Mouse (Mus musculus) cerebellum, postnatal 4 days (tissue): Measurements from ENCODE around the gene Gm7137.
A peak's percentile ranks its signal among the peaks of the same experiment; 100 is the strongest.
"Not testable (repeated sequence)": the region's sequence is repeated elsewhere in the genome, so short reads cannot be mapped to it uniquely, and the experiment has no call there.

Experiments used
- DNase-seq, 2 experiments: peaks; one replicate each; pipeline ENCODE4 v3.0.0; 2022; ENCODE audit warnings: low spot score in 2 of 2, mixed read lengths in 1 of 2

Gm7137 gene

GRCm38 (mm10) chr10:77787876-77788275 is at the start of gene Gm7137:
Gene Gm7137, minus strand, starts transcription at chr10:77788200.
- peak in 1 of 2 experiments; percentile 16 for DNase-seq

DNA sequence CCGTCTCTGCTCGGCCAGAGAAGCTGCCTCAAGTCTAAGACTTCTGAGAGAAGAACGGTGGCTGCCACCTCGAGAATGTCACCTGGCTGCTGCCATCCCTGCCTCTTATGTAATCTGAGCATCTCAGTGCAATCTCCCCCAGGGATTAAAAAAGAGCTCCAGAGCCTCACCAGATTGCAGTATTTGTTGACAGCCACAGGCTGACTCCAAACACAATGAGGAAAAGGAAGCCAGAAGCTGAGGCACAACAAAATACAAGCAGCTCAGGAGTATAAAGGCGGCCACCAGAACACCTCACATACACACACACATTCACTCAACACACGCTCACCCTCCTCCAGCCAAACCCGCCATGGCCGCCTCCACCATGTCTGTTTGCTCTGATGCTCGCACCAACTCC is 47.6 kb upstream of the Gm7137 start, which contains the start of gene Krtap10-10:
TSS of gene Krtap10-10 (plus strand) at position 301 of the 400 bp plus-strand sequence.
- no peak for DNase-seq

DNA sequence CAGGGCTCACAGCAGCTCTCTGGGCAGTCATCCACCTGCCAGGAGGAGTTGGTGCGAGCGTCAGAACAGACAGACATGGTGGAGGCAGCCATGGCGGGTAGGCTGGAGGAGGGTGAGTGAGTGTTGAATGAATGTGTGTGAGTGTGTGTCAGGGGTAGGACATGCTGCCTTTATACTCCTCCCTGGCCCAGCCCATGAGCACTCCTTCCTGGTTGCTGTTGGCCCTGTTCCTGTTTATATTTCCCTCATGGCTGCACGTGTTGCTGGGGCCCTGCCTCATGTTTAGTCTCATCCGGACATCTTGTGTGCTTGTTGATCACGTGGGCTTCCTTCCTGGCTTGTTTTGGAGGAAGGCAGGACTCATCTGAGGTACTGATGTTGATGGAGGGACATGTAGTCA is 39.0 kb upstream of the Gm7137 start, which contains the start of gene Krtap10-4:
TSS of gene Krtap10-4 (minus strand) at position 145 of the 400 bp plus-strand sequence.
- DNase-seq, result no peak

GRCm38 (mm10) chr10:77819203-77819602 is 31.2 kb upstream of the Gm7137 start:
- DNase-seq, result no peak

DNA sequence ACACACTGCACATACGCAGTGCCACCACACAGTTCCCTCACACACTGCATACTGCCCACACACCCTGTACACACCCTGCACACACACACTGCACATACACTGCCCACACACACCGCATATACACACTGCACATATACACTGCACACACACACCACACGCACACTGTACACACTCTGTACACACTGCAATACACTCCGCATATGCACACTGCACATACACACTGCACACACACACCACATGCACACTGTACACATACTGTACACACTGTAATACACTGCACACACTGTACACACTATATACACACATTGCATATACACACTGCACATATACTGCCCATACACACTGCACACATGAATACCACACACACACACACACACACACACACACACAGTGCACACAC is 30.5 kb upstream of the Gm7137 start:
- DNase-seq, result no peak

- no peak for DNase-seq
Observed at GRCm38 (mm10) chr10:77815514-77815913, 27.5 kb upstream of the Gm7137 start.

GRCm38 (mm10) chr10:77814382-77814781 is 26.4 kb upstream of the Gm7137 start, which contains the start of gene Gm2696:
Gene Gm2696, plus strand, starts transcription at chr10:77814682.
- no peak for DNase-seq

- peak in 1 of 2 experiments; percentile 2 for DNase-seq
Observed at GRCm38 (mm10) chr10:77811743-77812142, 23.7 kb upstream of the Gm7137 start, which contains the start of gene Gm9507. Gene Gm9507, minus strand, starts transcription at chr10:77811843.

DNA sequence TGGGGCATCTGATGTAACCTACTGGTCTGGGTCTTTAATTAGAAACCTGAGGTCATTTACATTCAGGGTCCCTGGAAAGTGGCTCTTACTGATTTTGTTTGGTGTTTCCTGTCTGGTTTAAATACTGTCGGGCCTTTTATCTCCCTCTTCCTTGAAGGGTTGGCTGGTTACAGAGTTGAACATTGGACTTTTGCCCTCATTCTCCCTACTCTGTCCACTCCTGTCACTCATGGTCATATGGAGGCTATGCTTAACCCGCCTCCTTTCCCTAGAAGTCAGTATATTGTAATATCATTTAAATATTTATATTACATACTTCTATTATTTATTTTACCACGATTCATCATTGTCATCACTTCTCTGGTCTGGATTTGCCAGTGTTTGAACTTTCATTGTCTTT is 16.1 kb upstream of the Gm7137 start:
- no peak for DNase-seq

GRCm38 (mm10) chr10:77798921-77799508 is 11.0 kb upstream of the Gm7137 start, which contains the start of gene Gm19668:
Gene Gm19668, minus strand, starts transcription at chr10:77799133.
- DNase-seq, result no peak

GRCm38 (mm10) chr10:77798164-77798920 is 10.3 kb upstream of the Gm7137 start:
- not testable (repeated sequence) for DNase-seq

DNA sequence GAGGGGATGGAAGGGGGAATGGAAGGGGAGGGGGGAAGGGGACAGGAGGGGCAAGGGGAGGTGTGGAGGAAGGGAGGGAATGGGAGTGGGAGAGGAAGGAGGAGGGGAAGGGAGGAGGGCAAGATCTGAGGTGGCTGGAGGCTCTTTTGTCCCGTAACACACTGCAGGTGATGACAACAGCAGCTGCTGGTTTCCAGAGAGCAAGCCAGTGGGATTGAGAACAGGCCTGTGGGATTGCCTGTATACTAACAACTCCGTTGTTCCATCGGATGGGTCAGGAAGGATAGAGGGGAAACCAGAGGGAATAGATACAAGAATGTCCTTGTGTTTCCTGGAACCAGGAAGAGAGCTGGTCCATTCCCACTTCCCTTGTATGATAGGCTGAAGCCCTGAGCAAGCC is 9.7 kb upstream of the Gm7137 start:
- DNase-seq, result no peak

DNA sequence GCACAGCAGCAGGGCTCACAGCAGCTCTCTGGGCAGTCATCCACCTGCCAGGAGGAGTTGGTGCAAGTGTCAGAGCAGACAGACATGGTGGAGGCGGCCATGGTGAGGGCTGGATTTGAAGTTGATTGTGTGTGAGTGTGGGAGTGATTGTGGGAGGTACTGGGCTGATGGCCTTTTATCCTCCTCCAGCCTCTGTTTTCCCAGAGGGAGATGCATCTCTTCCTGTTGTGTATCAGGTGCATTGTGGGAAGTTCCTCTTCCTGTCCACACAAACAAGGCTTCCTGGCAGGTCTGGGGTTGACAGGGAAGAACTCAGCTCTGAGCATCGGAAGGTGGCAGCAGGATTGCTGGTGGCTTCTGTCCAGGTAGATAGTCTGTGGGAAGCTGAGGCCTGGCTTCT is 7.0 kb upstream of the Gm7137 start, which contains the start of gene Gm9639:
TSS of gene Gm9639 (minus strand) at position 101 of the 400 bp plus-strand sequence.
- DNase-seq, result no peak

DNA sequence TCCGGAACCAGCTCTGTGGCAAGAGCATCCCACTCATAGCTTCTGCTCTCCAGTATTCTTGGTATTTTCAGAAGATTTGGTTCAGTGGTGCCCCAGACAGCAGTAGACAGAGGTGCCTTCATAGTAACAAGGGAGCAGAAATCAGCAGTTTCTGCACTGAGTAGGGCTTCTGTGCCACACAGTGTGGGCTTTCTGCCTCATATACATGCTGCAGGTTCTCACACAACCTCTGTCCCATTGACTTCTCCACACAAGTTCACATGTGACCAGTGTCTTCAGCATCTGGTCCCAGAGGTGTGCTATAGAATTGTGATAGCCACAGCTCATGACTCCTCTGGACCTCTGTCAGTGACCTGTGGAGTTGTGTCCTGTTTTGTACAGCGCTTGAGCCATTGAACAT is 621 bp upstream of the Gm7137 start:
- no peak for DNase-seq

GRCm38 (mm10) chr10:77783396-77783795 is 4.6 kb downstream of the Gm7137 start:
- not testable (repeated sequence) for DNase-seq

GRCm38 (mm10) chr10:77782442-77782841 is 5.6 kb downstream of the Gm7137 start, which contains the start of gene Gm3250:
Gene Gm3250, minus strand, starts transcription at chr10:77782542.
- DNase-seq, result not testable (repeated sequence)

DNA sequence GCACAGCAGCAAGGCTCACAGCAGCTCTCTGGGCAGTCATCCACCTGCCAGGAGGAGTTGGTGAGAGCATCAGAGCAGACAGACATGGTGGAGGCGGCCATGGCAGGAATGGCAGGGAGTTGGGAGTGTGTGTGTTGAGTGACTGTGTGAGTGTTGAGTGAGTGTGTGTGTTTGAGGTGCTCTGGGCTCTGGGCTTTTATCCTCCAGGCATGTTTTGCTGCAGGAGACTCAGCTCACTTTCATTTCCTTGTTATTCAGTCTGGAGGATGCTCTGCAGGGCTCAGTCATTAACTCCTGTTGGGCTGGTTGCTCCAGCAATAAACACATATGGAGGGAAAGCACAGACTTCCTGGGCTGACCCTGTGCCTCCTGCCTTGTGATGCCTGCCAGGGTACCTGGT is 11.2 kb downstream of the Gm7137 start, which contains the start of gene Gm7138:
TSS of gene Gm7138 (minus strand) at position 101 of the 400 bp plus-strand sequence.
- not testable (repeated sequence) for DNase-seq

- not testable (repeated sequence) for DNase-seq
Observed at GRCm38 (mm10) chr10:77772142-77772541, 15.9 kb downstream of the Gm7137 start.

DNA sequence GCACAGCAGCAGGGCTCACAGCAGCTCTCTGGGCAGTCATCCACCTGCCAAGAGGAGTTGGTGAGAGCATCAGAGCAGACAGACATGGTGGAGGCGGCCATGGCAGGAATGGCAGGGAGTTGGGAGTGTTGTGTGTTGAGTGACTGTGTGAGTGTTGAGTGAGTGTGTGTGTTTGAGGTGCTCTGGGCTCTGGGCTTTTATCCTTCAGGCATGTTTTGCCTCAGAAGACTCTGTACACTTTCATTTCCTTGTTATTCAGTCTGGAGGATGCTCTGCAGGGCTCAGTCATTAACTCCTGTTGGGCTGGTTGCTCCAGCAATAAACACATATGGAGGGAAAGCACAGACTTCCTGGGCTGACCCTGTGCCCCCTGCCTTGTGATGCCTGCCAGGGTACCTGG is 16.8 kb downstream of the Gm7137 start, which contains the start of gene Gm3238:
TSS of gene Gm3238 (minus strand) at position 101 of the 400 bp plus-strand sequence.
- DNase-seq, result not testable (repeated sequence)

DNA sequence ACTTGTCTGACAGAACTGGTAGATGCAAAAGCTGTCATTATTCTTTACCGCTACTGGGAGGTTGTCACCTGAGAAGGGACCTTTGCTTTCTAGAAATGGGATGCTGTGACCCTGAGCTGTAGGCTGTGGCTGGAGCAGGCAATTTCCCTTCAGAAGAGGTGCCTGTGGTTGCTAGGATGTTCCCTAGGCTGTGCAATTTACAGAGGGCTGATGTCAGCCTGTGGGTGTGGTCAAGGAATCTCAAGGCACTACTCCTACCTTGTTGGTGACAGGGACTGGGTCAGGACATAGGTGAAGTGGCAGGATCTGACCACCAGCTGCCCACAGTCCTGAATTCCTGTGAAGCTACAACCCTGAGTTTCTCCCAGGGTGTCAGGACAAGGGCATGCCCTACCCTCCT is 18.3 kb downstream of the Gm7137 start:
- DNase-seq, result no peak

GRCm38 (mm10) chr10:77759582-77759981 is 28.4 kb downstream of the Gm7137 start, which contains the start of gene Gm3233:
Gene Gm3233, minus strand, starts transcription at chr10:77759682.
- DNase-seq, result not testable (repeated sequence)

GRCm38 (mm10) chr10:77753448-77753847 is 34.6 kb downstream of the Gm7137 start:
- DNase-seq, result no peak
